Mouse (Mus musculus) cerebellum, postnatal 10 days (tissue): ENCODE data around the gene Slc12a6.
A peak's percentile ranks its signal among the peaks of the same experiment; 100 is the strongest.

Experiments
- DNase-seq, 2 experiments: peaks; one replicate each; pipeline ENCODE4 v3.0.0; 2021; ENCODE audit warnings: mixed read lengths in 2 of 2

Slc12a6 gene

DNA sequence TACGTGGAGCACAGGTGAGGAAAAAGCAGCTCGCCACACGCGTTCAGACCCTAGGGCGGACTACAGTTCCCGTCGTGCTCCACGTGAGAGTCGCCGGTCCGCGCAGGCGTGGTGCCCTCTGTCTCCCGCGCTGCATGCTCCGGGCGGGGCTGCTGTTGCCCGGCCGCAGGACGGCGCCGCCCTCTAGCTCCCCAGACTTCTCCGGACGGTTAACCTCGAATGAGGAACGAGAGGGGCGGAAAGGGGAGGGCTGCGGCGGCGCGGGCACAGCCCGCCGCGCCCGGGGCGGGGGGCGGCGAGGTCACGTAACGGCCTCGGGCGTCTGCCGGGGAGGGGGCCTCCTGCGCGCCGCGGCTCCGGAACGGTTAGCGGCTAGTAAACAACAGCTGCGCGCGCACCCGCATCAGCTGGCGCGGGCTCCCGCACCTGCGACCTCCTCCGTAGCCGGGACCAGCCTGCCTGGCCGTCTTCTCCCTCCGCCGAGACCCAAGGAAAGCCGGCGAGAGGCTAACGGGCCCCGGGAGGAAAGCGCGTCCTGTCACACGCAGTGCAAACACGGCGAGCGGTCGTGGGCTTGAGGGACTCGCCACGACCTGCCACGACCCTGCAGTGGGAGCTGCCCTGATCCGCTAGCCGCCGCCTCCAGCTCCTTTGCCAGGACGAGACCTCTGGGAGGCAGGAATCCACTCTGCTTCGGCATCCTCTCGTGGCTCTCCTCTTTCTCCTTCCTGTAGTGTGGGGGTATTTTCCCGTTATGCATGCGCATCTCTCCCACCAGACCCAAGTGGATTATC, at the start of gene Slc12a6:
Gene Slc12a6 (plus strand): TSS at position 378 of the 794 bp plus-strand sequence.
- DNase-seq = peak; percentile 96 to 97

DNA sequence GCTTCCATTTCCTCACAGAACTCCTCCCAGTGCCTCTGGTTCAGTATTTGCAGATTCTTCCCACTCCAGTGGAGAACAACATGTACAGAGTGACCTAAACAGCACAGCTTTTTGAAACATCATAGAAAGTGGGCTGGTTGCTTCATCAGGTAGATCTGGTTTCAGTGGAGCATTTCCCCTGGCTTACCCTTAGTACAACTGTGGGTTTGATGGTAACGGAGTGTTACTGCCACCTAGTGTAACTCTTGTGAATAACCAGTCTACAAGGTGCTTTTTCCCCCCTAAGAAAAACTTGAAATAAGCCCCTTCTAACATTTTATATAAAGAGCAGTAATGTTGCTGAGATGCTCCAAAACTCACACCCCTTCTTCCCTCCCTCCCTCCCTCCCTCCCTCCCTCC, 49.6 kb upstream of the Slc12a6 start:
- peak; percentile 30 to 59 for DNase-seq

DNA sequence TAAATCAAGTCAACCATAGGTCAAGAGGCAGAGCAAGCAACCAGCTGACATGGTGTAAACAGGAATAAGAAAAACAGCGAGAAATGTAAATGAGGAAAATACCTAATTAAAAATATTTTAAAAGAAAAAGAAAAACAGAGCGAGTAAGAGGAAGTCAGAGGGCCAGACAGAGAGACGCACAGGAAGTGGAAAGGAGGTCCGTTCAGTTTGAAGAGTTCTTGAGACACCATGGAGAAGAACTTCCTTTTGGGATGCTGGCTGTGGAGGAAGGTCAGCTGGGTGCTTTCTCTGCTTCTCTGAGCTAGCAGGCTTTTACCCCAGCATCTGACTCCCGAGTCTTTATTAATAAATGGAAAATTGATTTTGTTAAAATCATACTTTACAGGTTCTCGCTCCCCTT, 48.0 kb upstream of the Slc12a6 start:
- DNase-seq = no peak

- no peak for DNase-seq
Measured at GRCm38 (mm10) chr2:112220880-112221279, 44.7 kb upstream of the Slc12a6 start.

- DNase-seq = no peak
Measured at GRCm38 (mm10) chr2:112222607-112223006, 43.0 kb upstream of the Slc12a6 start.

GRCm38 (mm10) chr2:112224356-112224755, 41.3 kb upstream of the Slc12a6 start:
- no peak for DNase-seq

GRCm38 (mm10) chr2:112232623-112233022, 33.0 kb upstream of the Slc12a6 start:
- no peak for DNase-seq

GRCm38 (mm10) chr2:112236620-112237019, 29.0 kb upstream of the Slc12a6 start:
- no peak for DNase-seq

DNA sequence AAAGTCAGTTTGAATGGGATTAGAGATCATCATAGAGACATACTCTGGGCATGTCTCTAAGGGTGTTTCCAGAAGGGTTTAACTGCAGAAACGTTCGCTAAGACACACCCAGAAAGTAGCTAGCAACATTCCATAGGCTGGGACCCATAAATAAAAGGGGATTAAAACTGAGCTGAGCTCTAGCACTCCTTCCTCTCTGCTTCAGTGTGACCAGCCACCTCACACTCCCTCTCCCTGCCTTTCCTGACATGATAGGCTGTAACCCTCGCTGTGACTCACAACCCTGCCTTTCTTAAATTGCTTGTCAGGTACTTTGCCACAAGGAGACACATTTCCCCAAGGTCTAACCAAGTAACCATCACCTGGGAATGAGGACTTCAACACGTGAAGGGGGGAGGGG, 27.6 kb upstream of the Slc12a6 start:
- DNase-seq = no peak

DNA sequence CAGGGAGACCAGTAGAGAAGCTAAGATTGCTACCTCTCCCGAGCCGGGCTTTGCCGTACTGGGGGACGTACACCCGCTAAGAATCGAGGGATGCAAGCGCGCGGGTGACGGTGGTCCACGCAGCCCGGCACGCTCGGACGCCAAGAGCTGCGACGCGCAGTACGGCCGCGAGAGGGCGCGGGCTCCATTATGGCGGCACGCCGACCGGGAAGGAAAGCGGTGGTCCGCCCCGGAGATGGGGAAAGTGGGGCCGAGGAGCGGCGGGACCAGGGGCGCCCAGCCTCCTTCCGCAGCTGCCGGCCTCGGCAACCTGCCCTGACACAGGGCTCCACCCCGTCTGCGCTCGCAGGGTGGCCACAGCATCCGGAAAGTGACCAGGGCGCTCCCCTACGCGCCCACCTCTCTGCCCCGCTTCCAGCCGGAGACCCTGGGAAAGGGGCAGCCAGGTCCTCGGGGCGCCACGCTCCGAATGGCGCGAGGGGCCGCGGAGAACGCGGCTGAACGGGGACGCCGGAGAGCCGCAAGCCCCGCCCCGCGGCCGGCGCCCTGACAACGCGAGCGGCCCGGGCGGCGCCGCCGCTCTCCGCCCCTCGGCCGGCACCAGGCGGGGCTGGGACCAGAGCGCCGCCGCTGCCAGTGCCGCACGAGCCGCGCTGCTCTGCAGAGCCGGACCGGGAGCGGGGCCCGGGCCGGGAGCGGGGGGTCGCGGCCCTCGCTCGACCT, 26.3 kb upstream of the Slc12a6 start, which contains the start of gene Lpcat4:
Gene Lpcat4 (plus strand): TSS at position 257 of the 723 bp plus-strand sequence.
- peak; percentile 97 for DNase-seq

DNA sequence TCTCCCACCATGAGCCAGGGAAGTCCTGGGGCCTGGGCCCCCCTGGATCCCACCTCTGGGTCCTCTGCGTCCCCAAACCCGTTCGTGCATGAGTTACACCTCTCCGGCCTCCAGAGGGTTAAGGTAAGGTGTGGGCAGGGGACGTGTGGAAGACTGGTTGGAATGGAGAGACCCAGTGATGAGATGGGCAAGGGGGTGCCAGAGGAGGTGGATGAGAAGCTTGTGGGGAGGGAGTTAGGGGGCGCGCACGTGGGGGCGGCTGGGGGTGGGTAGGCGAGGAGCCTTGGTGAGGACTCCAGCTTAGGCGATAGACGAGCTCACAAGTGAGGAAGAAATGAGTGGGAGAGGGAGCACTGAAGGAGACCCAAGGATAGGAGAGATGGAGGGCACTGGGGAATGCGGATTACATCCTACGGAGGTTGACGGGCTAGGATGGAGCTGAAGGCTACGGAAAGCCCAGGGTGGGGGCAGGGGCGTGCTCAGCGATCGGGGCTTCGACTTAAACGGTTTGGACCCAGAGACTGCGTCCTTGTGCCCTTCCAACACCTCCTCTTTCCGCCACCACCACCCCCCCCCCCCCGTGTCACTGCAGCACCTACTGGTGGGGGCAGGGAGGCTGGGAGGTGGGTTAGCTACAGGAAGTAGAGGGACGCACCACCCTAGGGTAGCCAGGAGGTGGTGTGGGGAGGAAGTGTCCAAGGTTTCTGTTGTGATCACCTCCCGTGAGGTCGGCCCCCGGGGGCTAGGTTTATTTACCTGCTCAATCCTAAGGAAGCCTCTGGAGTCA, 25.5 kb upstream of the Slc12a6 start:
- DNase-seq = peak; percentile 69 to 74

GRCm38 (mm10) chr2:112241787-112242186, 23.8 kb upstream of the Slc12a6 start:
- no peak for DNase-seq

DNA sequence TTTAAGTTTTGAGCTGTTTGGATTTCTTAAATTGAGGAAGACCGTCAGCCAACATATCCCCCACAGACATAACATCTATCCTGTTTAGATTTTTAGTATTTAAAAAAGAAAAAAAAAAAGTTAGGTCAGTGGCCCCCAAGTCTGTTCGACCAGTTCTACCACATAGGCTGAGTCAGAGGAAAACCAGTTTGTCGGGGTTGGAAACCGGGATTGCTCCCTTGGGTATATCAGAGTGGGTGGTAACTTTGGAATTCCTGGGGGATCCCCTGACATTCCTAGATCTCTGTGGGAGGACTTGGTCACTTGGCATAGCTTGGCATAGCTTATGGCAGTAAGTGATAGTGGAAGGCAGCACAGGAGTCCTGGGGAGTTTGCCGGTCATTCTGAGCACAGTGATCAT, 20.3 kb upstream of the Slc12a6 start:
- DNase-seq = no peak

DNA sequence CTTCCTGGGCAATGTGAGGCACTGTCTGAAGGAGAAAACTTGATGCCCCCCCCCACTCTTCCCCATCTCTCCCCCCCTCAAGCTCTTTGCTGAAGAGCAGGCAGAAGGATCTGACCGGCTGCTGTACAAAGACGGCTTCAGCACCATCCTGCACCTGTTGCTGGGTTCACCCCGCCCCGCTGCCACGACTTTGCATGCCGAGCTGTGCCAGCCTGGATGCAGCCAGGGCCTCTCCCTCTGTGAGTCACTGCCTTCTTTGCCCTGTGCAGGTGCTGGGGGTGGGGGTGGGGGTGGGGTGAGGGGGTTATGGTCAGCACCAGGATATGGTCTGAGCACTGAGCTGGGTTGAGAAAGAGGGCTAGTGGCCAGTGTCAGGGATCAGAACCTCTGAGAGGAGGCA, 19.4 kb upstream of the Slc12a6 start:
- no peak for DNase-seq

GRCm38 (mm10) chr2:112247323-112247722, 18.3 kb upstream of the Slc12a6 start:
- no peak for DNase-seq

DNA sequence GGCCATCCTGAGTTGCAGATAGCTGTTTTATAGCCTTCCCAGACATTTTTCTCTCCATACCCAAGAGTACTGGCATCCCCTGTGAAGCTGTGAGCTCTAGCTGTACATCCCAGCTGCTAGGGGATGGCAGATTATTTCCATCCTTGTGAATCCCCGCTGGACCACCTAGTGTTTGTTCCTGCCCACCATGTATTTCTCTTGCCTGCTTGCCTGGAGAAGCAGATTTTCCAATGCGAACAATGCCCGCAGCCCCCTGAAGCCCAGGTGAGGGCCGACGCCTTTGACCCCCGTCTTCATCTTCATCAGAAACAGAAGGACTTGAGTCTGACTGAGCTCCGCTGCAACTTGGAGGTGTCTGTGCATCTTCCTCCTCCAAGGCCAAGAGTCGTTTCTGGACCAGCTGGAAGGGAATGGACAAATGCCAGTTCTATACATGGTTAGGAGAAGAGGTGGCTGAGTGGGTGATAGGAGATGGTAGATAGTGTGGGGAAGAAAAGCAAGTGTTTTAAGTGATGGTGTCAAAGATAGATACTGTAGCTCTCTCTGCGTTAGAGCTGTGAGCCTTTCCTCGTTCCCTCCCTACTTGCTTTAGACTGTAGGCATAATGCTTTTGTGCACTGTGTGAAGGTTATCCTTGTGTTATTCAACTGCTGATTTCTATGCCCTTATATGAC, 15.7 kb upstream of the Slc12a6 start:
- DNase-seq = no peak

DNA sequence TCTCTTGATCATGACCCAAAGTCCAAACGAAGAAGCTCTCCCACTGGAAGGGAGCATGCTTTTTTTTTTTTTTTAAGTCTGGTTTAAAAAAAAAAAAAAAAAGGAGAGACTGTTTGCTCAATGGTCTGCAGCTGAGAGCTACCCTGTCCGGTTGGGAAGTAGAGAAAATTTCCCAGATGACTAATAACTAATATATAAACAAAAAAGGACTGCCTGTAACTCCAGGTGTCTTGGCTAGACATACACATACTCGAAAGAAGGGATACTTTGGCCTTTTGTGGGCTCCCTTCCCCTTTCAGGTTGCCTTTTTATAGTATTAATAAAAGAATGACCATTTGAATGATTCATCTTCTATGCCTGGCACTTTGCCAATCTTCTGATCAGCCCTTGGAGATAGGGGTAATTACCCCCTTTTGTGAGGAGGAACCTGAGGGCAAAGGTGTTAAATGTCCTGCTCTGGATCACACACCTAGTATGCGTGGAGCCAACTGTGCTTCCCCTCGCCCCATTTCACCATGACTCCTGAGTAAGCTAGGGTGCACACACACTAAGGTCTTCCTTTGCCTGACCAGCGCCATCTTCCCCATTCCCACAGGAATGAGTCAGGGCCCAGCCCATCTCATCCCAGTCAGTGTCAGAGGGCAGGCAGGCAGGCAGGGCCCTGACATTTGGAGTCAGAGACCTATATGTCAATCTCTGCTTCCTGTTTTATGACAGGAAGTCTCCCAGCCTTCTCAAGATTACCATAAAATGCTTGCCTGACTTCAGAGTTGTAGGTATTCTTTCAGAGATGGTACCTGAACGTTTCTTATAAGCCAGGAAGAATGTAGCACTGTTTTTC, 10.7 kb upstream of the Slc12a6 start:
- DNase-seq = peak in 1 of 2 experiments; percentile 23

GRCm38 (mm10) chr2:112259241-112259962, 6.2 kb upstream of the Slc12a6 start, which contains the start of gene Nutm1:
Nutm1 (minus strand) TSS chr2:112259291.
- no peak for DNase-seq

DNA sequence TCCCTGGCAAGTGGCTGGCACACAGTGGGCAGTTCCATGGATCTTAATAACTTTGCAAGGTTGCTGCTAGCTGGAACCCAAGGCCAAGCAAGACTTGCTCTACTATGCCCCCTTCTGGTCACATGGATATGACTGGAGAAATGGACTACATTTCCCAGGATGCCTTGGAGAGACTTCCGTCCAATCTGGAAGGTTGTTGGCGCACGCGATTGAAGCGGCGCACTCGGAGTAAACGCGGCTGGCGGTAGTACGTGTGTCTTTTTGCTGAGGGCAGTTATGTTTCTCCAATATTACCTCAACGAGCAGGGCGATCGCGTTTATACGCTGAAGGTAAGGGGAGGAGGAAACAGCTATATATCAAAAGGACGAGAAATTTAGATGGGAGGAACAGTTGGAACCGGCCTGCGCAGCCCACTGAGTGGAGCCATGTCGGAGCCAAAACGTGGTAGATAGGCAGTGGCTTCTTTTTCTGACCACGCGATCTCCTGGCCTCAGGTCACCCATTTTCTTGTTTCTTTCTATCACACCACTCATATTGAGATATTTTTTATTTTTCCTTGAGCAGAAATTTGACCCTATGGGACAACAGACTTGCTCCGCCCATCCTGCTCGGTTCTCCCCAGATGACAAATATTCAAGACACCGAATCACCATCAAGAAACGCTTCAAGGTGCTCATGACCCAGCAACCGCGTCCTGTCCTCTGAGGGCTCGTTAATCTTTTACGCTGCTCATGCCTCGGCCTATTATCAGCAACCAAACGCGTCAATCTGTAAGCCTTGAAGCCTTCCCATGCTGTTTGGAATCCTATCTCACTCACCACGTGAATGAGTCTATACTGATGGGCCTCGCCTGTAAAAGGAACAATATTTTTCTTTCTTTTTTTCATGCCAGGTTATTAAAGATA, 3.6 kb upstream of the Slc12a6 start, which contains the start of gene Nop10:
Gene Nop10 (plus strand): TSS at position 179 of the 906 bp plus-strand sequence.
- peak; percentile 94 to 97 for DNase-seq
